Mouse (Mus musculus): Measurements from ENCODE around the gene Dop1b. TPM values are rescaled to one million over a fixed set of nuclear protein-coding genes. Genes with fewer than 3 reads are reported as not detected.

Gene Dop1b
- polyA plus RNA-seq, 1 experiment from 2014 or later: 11.7 TPM

- H3K4me3 ChIP-seq (ENCODE audit: low read depth, low read length): no peak overlapping the region
- ATAC-seq (ENCODE audit: low FRiP score) (no peak), DNase-seq (ENCODE audit: low spot score, missing footprints) (no peak)
- H3K4me2 ChIP-seq: no peak overlapping the region
- H3K9ac ChIP-seq (ENCODE audit: low read length): no peak overlapping the region
- H3K27me3 ChIP-seq (ENCODE audit: control insufficient read depth, insufficient read depth, low read length): no peaks in the 10 kb centered on the region
- no peaks in the 10 kb centered on the region; the same call in 1 of the 2 replicates for H3K4me1 ChIP-seq (ENCODE audit: control insufficient read depth, insufficient read depth, low read length)
- no peaks in the 10 kb centered on the region for H3K36me3 ChIP-seq (ENCODE audit: control insufficient read depth, insufficient read depth, low read length)
- no peak overlapping the region for H3K27ac ChIP-seq (ENCODE audit: low read depth, low read length)
- H3K9me3 ChIP-seq (ENCODE audit: control insufficient read depth, low read length): no peaks in the 10 kb centered on the region
- WGBS: 69% methylated on average over 5 of the region's 5 CpGs
These were observed 83.1 kb downstream of the Dop1b start for GRCm38 (mm10) chr16:93794845-93795244.

GRCm38 (mm10) chr16:93795391-93795790 is 83.7 kb downstream of the Dop1b start:
- ATAC-seq (ENCODE audit: low FRiP score) (no peak), DNase-seq (ENCODE audit: low spot score, missing footprints) (no peak)
- Histone ChIP-seq H3K4me2 (no peak overlapping the region), H3K4me3 (ENCODE audit: low read depth, low read length) (no peak overlapping the region), H3K36me3 (ENCODE audit: control insufficient read depth, insufficient read depth, low read length) (no peaks in the 10 kb centered on the region), H3K27me3 (ENCODE audit: control insufficient read depth, insufficient read depth, low read length) (no peaks in the 10 kb centered on the region), H3K9ac (ENCODE audit: low read length) (no peak overlapping the region), H3K9me3 (ENCODE audit: control insufficient read depth, low read length) (no peaks in the 10 kb centered on the region), H3K4me1 (ENCODE audit: control insufficient read depth, insufficient read depth, low read length) (no peaks in the 10 kb centered on the region; the same call in 1 of the 2 replicates), H3K27ac (ENCODE audit: low read depth, low read length) (no peak overlapping the region)
- WGBS: 98% methylated on average over 5 of the region's 5 CpGs

- Histone ChIP-seq H3K9me3 (ENCODE audit: control insufficient read depth, low read length) (no peaks in the 10 kb centered on the region), H3K4me1 (ENCODE audit: control insufficient read depth, insufficient read depth, low read length) (no peaks in the 10 kb centered on the region), H3K4me3 (ENCODE audit: low read depth, low read length) (no peak overlapping the region), H3K36me3 (ENCODE audit: control insufficient read depth, insufficient read depth, low read length) (no peaks in the 10 kb centered on the region), H3K27ac (ENCODE audit: low read depth, low read length) (no peak overlapping the region), H3K27me3 (ENCODE audit: control insufficient read depth, insufficient read depth, low read length) (no peaks in the 10 kb centered on the region), H3K4me2 (no peak overlapping the region), H3K9ac (ENCODE audit: low read length) (no peak overlapping the region)
- DNase-seq (ENCODE audit: low spot score, missing footprints) (no peak), ATAC-seq (ENCODE audit: low FRiP score) (no peak)
- WGBS: 91% methylated on average over 12 of the region's 12 CpGs
These were observed 85.5 kb downstream of the Dop1b start for GRCm38 (mm10) chr16:93797021-93797840.

GRCm38 (mm10) chr16:93797841-93798492 is 86.3 kb downstream of the Dop1b start:
- 86% methylated on average over 11 of the region's 11 CpGs for WGBS
- no peaks in the 10 kb centered on the region for H3K36me3 ChIP-seq (ENCODE audit: control insufficient read depth, insufficient read depth, low read length)
- no peak for ATAC-seq (ENCODE audit: low FRiP score)

GRCm38 (mm10) chr16:93798623-93799022 is 86.9 kb downstream of the Dop1b start:
- H3K27ac ChIP-seq (ENCODE audit: low read depth, low read length): no peak overlapping the region
- H3K27me3 ChIP-seq (ENCODE audit: control insufficient read depth, insufficient read depth, low read length): no peaks in the 10 kb centered on the region
- no peaks in the 10 kb centered on the region for H3K36me3 ChIP-seq (ENCODE audit: control insufficient read depth, insufficient read depth, low read length)
- no peaks in the 10 kb centered on the region for H3K4me1 ChIP-seq (ENCODE audit: control insufficient read depth, insufficient read depth, low read length)
- ATAC-seq (ENCODE audit: low FRiP score) (no peak), DNase-seq (ENCODE audit: low spot score, missing footprints) (no peak)
- no peaks in the 10 kb centered on the region for H3K9me3 ChIP-seq (ENCODE audit: control insufficient read depth, low read length)
- H3K9ac ChIP-seq (ENCODE audit: low read length): no peak overlapping the region
- WGBS: 61% methylated on average over 5 of the region's 5 CpGs
- no peak overlapping the region for H3K4me2 ChIP-seq
- no peak overlapping the region for H3K4me3 ChIP-seq (ENCODE audit: low read depth, low read length)

More at GRCm38 (mm10) chr16:93797841-93798492, 86.3 kb downstream of the Dop1b start:
- no peaks in the 10 kb centered on the region for H3K4me1 ChIP-seq (ENCODE audit: control insufficient read depth, insufficient read depth, low read length)
- H3K4me3 ChIP-seq (ENCODE audit: low read depth, low read length): no peak overlapping the region
- H3K9me3 ChIP-seq (ENCODE audit: control insufficient read depth, low read length): no peaks in the 10 kb centered on the region
- H3K27ac ChIP-seq (ENCODE audit: low read depth, low read length): no peak overlapping the region
- no peaks in the 10 kb centered on the region for H3K27me3 ChIP-seq (ENCODE audit: control insufficient read depth, insufficient read depth, low read length)
- H3K4me2 ChIP-seq: no peak overlapping the region
- no peak overlapping the region for H3K9ac ChIP-seq (ENCODE audit: low read length)
- DNase-seq (ENCODE audit: low spot score, missing footprints): no peak

- Histone ChIP-seq H3K9me3 (ENCODE audit: control insufficient read depth, low read length) (no peaks in the 10 kb centered on the region), H3K4me2 (no peak overlapping the region), H3K4me1 (ENCODE audit: control insufficient read depth, insufficient read depth, low read length) (no peaks in the 10 kb centered on the region), H3K4me3 (ENCODE audit: low read depth, low read length) (no peak overlapping the region), H3K36me3 (ENCODE audit: control insufficient read depth, insufficient read depth, low read length) (no peaks in the 10 kb centered on the region), H3K27me3 (ENCODE audit: control insufficient read depth, insufficient read depth, low read length) (no peaks in the 10 kb centered on the region), H3K9ac (ENCODE audit: low read length) (no peak overlapping the region), H3K27ac (ENCODE audit: low read depth, low read length) (no peak overlapping the region)
- no peak for DNase-seq (ENCODE audit: low spot score, missing footprints)
- ATAC-seq (ENCODE audit: low FRiP score): no peak
- 85% methylated on average over 3 of the region's 3 CpGs for WGBS
These were observed 87.4 kb downstream of the Dop1b start for GRCm38 (mm10) chr16:93799071-93799470.

GRCm38 (mm10) chr16:93799936-93800335 is 88.2 kb downstream of the Dop1b start:
- DNase-seq (ENCODE audit: low spot score, missing footprints): no peak
- no peaks in the 10 kb centered on the region for H3K9me3 ChIP-seq (ENCODE audit: control insufficient read depth, low read length)
- no peak overlapping the region for H3K4me3 ChIP-seq (ENCODE audit: low read depth, low read length)
- no peaks in the 10 kb centered on the region for H3K4me1 ChIP-seq (ENCODE audit: control insufficient read depth, insufficient read depth, low read length)
- no peak overlapping the region for H3K4me2 ChIP-seq
- no peak overlapping the region for H3K9ac ChIP-seq (ENCODE audit: low read length)
- no peaks in the 10 kb centered on the region for H3K36me3 ChIP-seq (ENCODE audit: control insufficient read depth, insufficient read depth, low read length)
- H3K27me3 ChIP-seq (ENCODE audit: control insufficient read depth, insufficient read depth, low read length): no peaks in the 10 kb centered on the region
- ATAC-seq (ENCODE audit: low FRiP score): no peak
- no peak overlapping the region for H3K27ac ChIP-seq (ENCODE audit: low read depth, low read length)
- WGBS: 95% methylated on average over 16 of the region's 16 CpGs

- ATAC-seq (ENCODE audit: low FRiP score): no peak
- Histone ChIP-seq H3K4me1 (ENCODE audit: control insufficient read depth, insufficient read depth, low read length) (no peaks in the 10 kb centered on the region), H3K27me3 (ENCODE audit: control insufficient read depth, insufficient read depth, low read length) (no peaks in the 10 kb centered on the region), H3K9me3 (ENCODE audit: control insufficient read depth, low read length) (peaks cover 4% of the 10 kb centered on the region; the same call in 1 of the 2 replicates), H3K4me3 (ENCODE audit: low read depth, low read length) (no peak overlapping the region), H3K9ac (ENCODE audit: low read length) (no peak overlapping the region), H3K4me2 (no peak overlapping the region), H3K36me3 (ENCODE audit: control insufficient read depth, insufficient read depth, low read length) (0 out of 2 replicates have a peak, but pooled peaks cover 4% of the 10 kb centered on the region), H3K27ac (ENCODE audit: low read depth, low read length) (no peak overlapping the region)
- DNase-seq (ENCODE audit: low spot score, missing footprints): no peak
- 92% methylated on average over 6 of the region's 6 CpGs for WGBS
These were observed 95.5 kb downstream of the Dop1b start for GRCm38 (mm10) chr16:93807167-93807566.

GRCm38 (mm10) chr16:93807961-93808554 is 96.4 kb downstream of the Dop1b start:
- WGBS: 65% methylated on average over 8 of the region's 8 CpGs
- no peak for DNase-seq (ENCODE audit: low spot score, missing footprints)
- Histone ChIP-seq H3K4me3 (ENCODE audit: low read depth, low read length) (no peak overlapping the region), H3K4me2 (no peak overlapping the region), H3K9me3 (ENCODE audit: control insufficient read depth, low read length) (peaks cover 4% of the 10 kb centered on the region; the same call in 1 of the 2 replicates), H3K4me1 (ENCODE audit: control insufficient read depth, insufficient read depth, low read length) (no peaks in the 10 kb centered on the region), H3K27me3 (ENCODE audit: control insufficient read depth, insufficient read depth, low read length) (no peaks in the 10 kb centered on the region), H3K9ac (ENCODE audit: low read length) (no peak overlapping the region), H3K27ac (ENCODE audit: low read depth, low read length) (no peak overlapping the region), H3K36me3 (ENCODE audit: control insufficient read depth, insufficient read depth, low read length) (0 out of 2 replicates have a peak, but pooled peaks cover 6% of the 10 kb centered on the region)
- no peak for ATAC-seq (ENCODE audit: low FRiP score)
